Mouse (Mus musculus): ENCODE results near the gene Fam172a. TPM values are rescaled to one million over a fixed set of nuclear protein-coding genes. Genes with fewer than 3 reads are reported as not detected.

The Fam172a gene
- total and polyA plus RNA-seq, 3 experiments, result 3.0 to 9.4 (median 8.5) TPM

DNA sequence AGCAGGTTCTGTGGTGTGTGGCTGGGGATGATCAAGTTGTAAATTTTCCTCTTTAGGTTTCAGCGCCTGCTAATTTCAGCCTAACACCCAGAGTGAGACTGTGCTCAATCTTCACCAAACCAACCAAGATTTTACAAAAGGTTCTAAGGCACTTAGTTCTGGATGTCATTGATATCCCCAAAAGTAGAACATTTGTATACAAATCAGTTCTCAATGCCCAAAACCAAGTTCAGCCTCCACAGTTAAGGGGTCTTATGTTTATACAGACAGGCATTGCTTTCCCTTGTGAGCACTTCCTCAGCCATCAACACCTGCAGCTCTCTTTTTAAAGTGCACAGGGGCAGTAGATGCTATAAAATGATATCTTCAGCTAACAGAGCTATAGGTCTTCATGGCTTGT is 473.1 kb downstream of the Fam172a start:
- Histone ChIP-seq H3K4me1 (ENCODE audit: control insufficient read depth, insufficient read depth, low read length) (no peaks in the 10 kb centered on the region), H3K27ac (no peak overlapping the region), H3K9ac (ENCODE audit: low read depth, low read length) (no peak overlapping the region), H3K36me3 (ENCODE audit: control insufficient read depth, insufficient read depth, low read length) (no peaks in the 10 kb centered on the region), H3K79me2 (replicated peaks; ENCODE audit: control insufficient read depth, insufficient read depth, low read length) (no peaks in the 10 kb centered on the region), H3K4me3 (no peak overlapping the region), H3K27me3 (ENCODE audit: control insufficient read depth, insufficient read depth, low read length) (peaks cover 16% of the 10 kb centered on the region)
- intact Hi-C loops (cut with DNase I), result no loop called here
- no peak for TF ChIP-seq CTCF (IDR thresholded peaks at IDR 0.05)
- no peak for TF ChIP-seq POLR2A (IDR thresholded peaks at IDR 0.05; ENCODE audit: insufficient read depth, low read depth, low read length)
- no peak for TF ChIP-seq EP300 (IDR thresholded peaks at IDR 0.05; ENCODE audit: insufficient read depth, low read depth, low read length)
- 18% methylated on average over 1 of the region's 1 CpGs for WGBS
- no peak for DNase-seq

DNA sequence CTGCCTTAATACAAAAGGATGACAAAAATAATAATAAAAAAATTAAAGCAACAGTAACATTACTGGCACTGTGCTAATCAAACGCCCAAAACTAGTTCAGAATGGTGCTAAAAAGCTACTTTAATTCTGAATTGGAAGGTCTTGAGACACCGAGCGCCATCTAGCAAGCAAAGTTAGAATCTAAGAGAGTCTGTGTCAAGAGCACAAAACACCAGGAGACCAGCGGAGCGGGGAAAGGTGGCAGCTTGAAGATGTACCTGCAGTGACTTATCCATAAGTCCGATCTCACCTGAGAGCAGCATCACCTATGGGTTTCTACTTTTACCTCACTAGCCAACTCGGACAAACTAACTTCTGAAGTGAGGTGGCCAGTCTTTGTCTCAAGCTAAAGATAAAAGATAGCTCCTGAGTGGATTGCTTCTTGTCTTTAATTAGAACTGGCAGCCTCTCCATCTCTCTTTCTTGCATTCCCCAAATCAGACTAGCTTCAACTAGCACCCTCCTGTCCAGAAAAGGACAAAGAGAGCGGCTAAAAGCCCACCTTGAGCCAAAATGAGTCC is 474.1 kb downstream of the Fam172a start:
- intact Hi-C loops (cut with DNase I), result no loop called here
- H3K4me1 ChIP-seq (ENCODE audit: control insufficient read depth, insufficient read depth, low read length), result no peaks in the 10 kb centered on the region
- H3K27me3 ChIP-seq (ENCODE audit: control insufficient read depth, insufficient read depth, low read length), result peaks cover 16% of the 10 kb centered on the region
- H3K27ac ChIP-seq, result no peak overlapping the region
- no peak for DNase-seq
- no peak overlapping the region for H3K9ac ChIP-seq (ENCODE audit: low read depth, low read length)
- 6% methylated on average over 8 of the region's 8 CpGs for WGBS
- H3K4me3 ChIP-seq, result no peak overlapping the region
- H3K36me3 ChIP-seq (ENCODE audit: control insufficient read depth, insufficient read depth, low read length), result no peaks in the 10 kb centered on the region
- TF ChIP-seq CTCF (IDR thresholded peaks at IDR 0.05), result peak; percentile 52
- no peak for TF ChIP-seq EP300 (IDR thresholded peaks at IDR 0.05; ENCODE audit: insufficient read depth, low read depth, low read length)
- H3K79me2 ChIP-seq (replicated peaks; ENCODE audit: control insufficient read depth, insufficient read depth, low read length), result no peaks in the 10 kb centered on the region

DNA sequence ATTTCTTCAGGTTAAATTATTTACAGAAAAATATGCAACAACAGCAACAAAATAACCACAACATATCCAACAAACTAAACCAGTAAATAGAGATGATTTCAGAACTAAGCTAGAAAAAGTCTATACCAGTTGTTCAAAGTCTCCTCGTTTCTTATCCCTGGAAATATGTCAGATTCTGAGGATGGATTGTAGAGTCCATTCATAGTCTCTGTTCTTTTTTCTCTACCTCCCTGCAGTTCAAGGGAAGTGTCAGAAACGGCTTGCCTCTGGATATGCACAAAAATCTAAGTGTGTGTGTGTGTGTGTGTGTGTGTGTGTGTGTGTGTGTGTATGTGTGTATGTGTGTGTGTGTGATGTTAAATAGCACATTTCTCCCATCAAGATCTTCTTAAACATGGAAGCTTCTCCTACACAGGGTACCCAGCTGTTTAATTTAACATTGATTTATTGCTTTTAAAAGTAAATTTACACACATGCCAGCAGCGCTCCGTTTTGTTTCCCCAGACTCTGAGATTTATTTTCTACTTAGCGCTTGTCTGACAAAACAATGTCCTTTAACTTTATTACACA is 475.6 kb downstream of the Fam172a start:
- Histone ChIP-seq H3K9ac (ENCODE audit: low read depth, low read length) (no peak overlapping the region), H3K27ac (no peak overlapping the region), H3K27me3 (ENCODE audit: control insufficient read depth, insufficient read depth, low read length) (peaks cover 20% of the 10 kb centered on the region), H3K4me1 (ENCODE audit: control insufficient read depth, insufficient read depth, low read length) (no peaks in the 10 kb centered on the region; the same call in 1 of the 2 replicates), H3K36me3 (ENCODE audit: control insufficient read depth, insufficient read depth, low read length) (no peaks in the 10 kb centered on the region), H3K4me3 (no peak overlapping the region), H3K79me2 (replicated peaks; ENCODE audit: control insufficient read depth, insufficient read depth, low read length) (no peaks in the 10 kb centered on the region)
- intact Hi-C loops (cut with DNase I), result no loop called here
- TF ChIP-seq CTCF (IDR thresholded peaks at IDR 0.05) (no peak), EP300 (IDR thresholded peaks at IDR 0.05; ENCODE audit: insufficient read depth, low read depth, low read length) (no peak), POLR2A (IDR thresholded peaks at IDR 0.05; ENCODE audit: insufficient read depth, low read depth, low read length) (no peak)
- WGBS, result 29% methylated on average over 5 of the region's 5 CpGs
- no peak for DNase-seq

DNA sequence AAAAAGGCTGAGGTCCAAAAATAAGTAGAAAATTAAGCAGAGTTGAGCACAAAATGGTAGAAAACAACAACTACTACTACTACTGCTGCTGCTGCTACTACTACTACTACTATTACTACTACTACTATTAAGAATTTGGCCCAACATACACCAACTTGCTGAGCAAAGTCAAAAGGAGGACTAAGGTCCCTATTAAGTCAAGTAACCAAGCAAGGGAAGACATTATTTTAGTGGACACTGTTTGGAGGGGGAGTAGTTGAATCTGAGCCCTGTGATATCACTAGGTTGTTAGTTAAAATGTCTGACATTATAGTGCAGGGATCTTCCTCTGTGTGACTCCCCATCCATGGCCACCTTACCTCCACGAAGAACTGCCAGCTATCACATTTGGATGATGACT is 476.2 kb downstream of the Fam172a start:
- Histone ChIP-seq H3K4me1 (ENCODE audit: control insufficient read depth, insufficient read depth, low read length) (no peaks in the 10 kb centered on the region; the same call in 1 of the 2 replicates), H3K27ac (no peak overlapping the region), H3K27me3 (ENCODE audit: control insufficient read depth, insufficient read depth, low read length) (peaks cover 20% of the 10 kb centered on the region), H3K4me3 (no peak overlapping the region), H3K36me3 (ENCODE audit: control insufficient read depth, insufficient read depth, low read length) (no peaks in the 10 kb centered on the region), H3K79me2 (replicated peaks; ENCODE audit: control insufficient read depth, insufficient read depth, low read length) (no peaks in the 10 kb centered on the region), H3K9ac (ENCODE audit: low read depth, low read length) (no peak overlapping the region)
- DNase-seq, result no peak
- TF ChIP-seq CTCF (IDR thresholded peaks at IDR 0.05), result no peak
- intact Hi-C loops (cut with DNase I), result no loop called here
- 22% methylated on average over 1 of the region's 1 CpGs for WGBS

DNA sequence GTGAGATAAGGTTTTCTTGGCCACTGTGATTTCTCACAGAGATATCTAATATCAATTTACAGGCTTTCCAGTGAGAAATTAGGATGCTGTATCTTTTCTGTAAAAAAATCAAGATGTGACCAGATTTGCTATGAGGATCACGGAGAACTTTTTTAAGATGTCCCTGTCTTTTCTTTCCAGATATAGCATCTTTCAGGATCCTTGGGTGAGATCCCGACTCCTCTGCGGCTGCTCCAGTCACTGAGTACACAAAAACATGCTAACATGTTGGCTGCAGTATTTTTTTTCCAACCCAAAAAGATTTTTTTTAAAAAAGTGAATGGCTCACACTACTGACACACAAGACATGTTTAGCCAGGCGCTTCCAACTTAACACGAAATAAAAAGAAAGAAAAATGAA is 476.9 kb downstream of the Fam172a start:
- intact Hi-C loops (cut with DNase I), result no loop called here
- H3K4me3 ChIP-seq, result no peak overlapping the region
- WGBS, result 19% methylated on average over 5 of the region's 5 CpGs

DNA sequence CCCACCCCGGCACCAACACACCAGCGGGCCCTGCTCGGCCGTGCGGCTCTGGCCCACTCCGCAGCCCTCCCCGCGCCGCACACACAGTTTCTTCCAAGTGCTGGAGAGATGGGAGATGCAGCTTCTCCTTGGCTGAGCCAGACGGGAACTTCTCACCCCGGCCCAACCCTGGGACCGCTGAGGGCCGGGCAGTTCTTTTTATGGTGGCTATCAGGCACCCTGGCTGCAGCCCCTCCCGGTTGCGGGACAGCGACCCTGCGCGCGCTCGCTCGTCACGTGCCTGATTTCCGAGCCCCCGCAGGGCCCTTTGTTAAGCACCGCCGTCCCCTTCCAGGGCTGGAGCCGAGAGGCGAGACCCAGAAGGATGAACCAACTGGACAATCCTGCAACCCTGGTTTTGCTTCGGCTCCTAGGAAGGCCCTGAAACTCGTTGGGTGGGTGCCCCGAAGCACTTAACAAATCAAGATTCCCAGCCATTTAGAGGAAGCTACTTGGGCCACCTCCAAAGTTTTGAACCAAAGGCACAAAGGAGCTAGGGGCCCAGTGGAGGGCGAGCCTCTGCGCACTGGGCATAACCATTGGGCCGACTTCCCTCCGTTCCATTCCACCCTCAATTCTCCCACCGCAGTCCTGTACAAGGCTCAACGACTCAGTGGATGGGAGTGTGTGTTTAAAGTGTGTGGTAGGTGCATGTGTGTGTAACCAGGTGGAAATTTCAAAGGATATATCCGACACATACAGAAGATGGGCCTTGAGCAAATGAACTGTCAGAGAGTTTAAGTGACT is 477.7 kb downstream of the Fam172a start:
- Histone ChIP-seq H3K36me3 (ENCODE audit: control insufficient read depth, insufficient read depth, low read length) (no peaks in the 10 kb centered on the region), H3K27ac (no peak overlapping the region), H3K4me1 (ENCODE audit: control insufficient read depth, insufficient read depth, low read length) (no peaks in the 10 kb centered on the region; the same call in 1 of the 2 replicates), H3K27me3 (ENCODE audit: control insufficient read depth, insufficient read depth, low read length) (peaks cover 19% of the 10 kb centered on the region), H3K9ac (ENCODE audit: low read depth, low read length) (no peak overlapping the region), H3K4me3 (no peak overlapping the region), H3K79me2 (replicated peaks; ENCODE audit: control insufficient read depth, insufficient read depth, low read length) (no peaks in the 10 kb centered on the region)
- intact Hi-C loops (cut with DNase I), result loop anchor here (5.0 to 10.0 kb wide), 2 partner anchors 197 to 1135 kb away; no protein-coding TSS in a partner anchor
- WGBS, result 20% methylated on average over 38 of the region's 38 CpGs
- TF ChIP-seq EP300 (IDR thresholded peaks at IDR 0.05; ENCODE audit: insufficient read depth, low read depth, low read length) (no peak), POLR2A (IDR thresholded peaks at IDR 0.05; ENCODE audit: insufficient read depth, low read depth, low read length) (no peak), CTCF (IDR thresholded peaks at IDR 0.05) (no peak)
- no peak for DNase-seq

More for the DNA sequence above, 476.9 kb downstream of the Fam172a start:
- Histone ChIP-seq H3K4me1 (ENCODE audit: control insufficient read depth, insufficient read depth, low read length) (no peaks in the 10 kb centered on the region; the same call in 1 of the 2 replicates), H3K9ac (ENCODE audit: low read depth, low read length) (no peak overlapping the region), H3K79me2 (replicated peaks; ENCODE audit: control insufficient read depth, insufficient read depth, low read length) (no peaks in the 10 kb centered on the region), H3K27me3 (ENCODE audit: control insufficient read depth, insufficient read depth, low read length) (peaks cover 20% of the 10 kb centered on the region), H3K36me3 (ENCODE audit: control insufficient read depth, insufficient read depth, low read length) (no peaks in the 10 kb centered on the region), H3K27ac (no peak overlapping the region)
- no peak for TF ChIP-seq EP300 (IDR thresholded peaks at IDR 0.05; ENCODE audit: insufficient read depth, low read depth, low read length)
- TF ChIP-seq POLR2A (IDR thresholded peaks at IDR 0.05; ENCODE audit: insufficient read depth, low read depth, low read length), result no peak
- DNase-seq, result no peak

Measured in heart, adult 2 months (tissue).